Comparison of ENCODE assay signal across 8 mouse cellular contexts in genomic region chr6:90360024-90360781, GRCm38 (mm10). TPM values are rescaled to one million over a fixed set of nuclear protein-coding genes. Genes with fewer than 3 reads are reported as not detected.
DNase-seq lines count a peak whose midpoint lies in the region; ATAC-seq lines count a peak whose summit lies in the region.

No protein-coding gene starts in this region.

- H3K27me3 ChIP-seq in lung, embryonic 16.5 days (ENCODE audit: control insufficient read depth, insufficient read depth, low read depth, low read length), result no peaks in the 10 kb centered on the region

- peaks cover 15% of the 10 kb centered on the region for H3K4me1 ChIP-seq in lung, embryonic 16.5 days (replicated peaks; ENCODE audit: control insufficient read depth, insufficient read depth, low read length)

- intact Hi-C loops in gastrocnemius, postnatal 14 days (cut with DNase I; ENCODE audit: low total_unique reads), result no loop called here

- H3K4me2 ChIP-seq in lung, embryonic 16.5 days (ENCODE audit: low read depth, low read length), result no peak overlapping the region

- H3K4me3 ChIP-seq in lung, embryonic 16.5 days (ENCODE audit: low read length), result no peak overlapping the region

- ATAC-seq in lung, embryonic 16.5 days (ENCODE audit: low read depth), result peak; percentile 67
- no peak for ATAC-seq in frontal cortex, adult (ENCODE audit: low TSS enrichment)

- H3K9ac ChIP-seq in lung, embryonic 16.5 days (ENCODE audit: low read length), result no peak overlapping the region

- no peak overlapping the region for H3K27ac ChIP-seq in lung, embryonic 16.5 days (ENCODE audit: low read length)

- H3K9me3 ChIP-seq in lung, embryonic 16.5 days (ENCODE audit: control insufficient read depth, low read length), result no peaks in the 10 kb centered on the region

- H3K36me3 ChIP-seq in lung, embryonic 16.5 days (ENCODE audit: control insufficient read depth, insufficient read depth, low read length), result no peaks in the 10 kb centered on the region

- DNase-seq in layer of hippocampus, postnatal 10 days (ENCODE audit: low spot score in 2 of 2), result peak; percentile 30 to 47
- DNase-seq in layer of hippocampus, postnatal 25 days (ENCODE audit: extremely low spot score in 1 of 2, low spot score in 1 of 2), result no peak
- DNase-seq in adrenal gland, postnatal 36 days, result peak; percentile 72 to 82
- peak; percentile 62 for DNase-seq in gastrocnemius, postnatal 14 days
- peak; percentile 74 for DNase-seq in kidney, adult 11 months
- peak; percentile 48 for DNase-seq in testis, postnatal 14 days (ENCODE audit: low spot score)

- whole genome bisulfite sequencing in lung, embryonic 16.5 days, result 27% methylated on average over 7 of the region's 7 CpGs

RNA-seq across cellular contexts. Expression of gene Zxdc, which starts 9.1 kb away (rescaled TPM):
- 10 to 100 TPM; 25.5 to 26.4 TPM for total RNA-seq in layer of hippocampus, postnatal 10 days (2021)
- total RNA-seq in layer of hippocampus, postnatal 25 days (2021), result 10 to 100 TPM; 28.5 to 31.5 TPM
- total RNA-seq in adrenal gland, postnatal 36 days (2021), result 10 to 100 TPM; 25.1 to 33.2 TPM
- 10 to 100 TPM; 12.0 to 13.6 TPM for total RNA-seq in gastrocnemius, postnatal 14 days (2021)
- polyA plus RNA-seq in lung, embryonic 16.5 days (2015; fragmentation: Nextera tagmentation; extraction: Ambion mirVana), result 5.4 and 6.3 TPM in 2 replicates

RNA-seq across cellular contexts. Expression of gene Uroc1, which starts 27.1 kb away (rescaled TPM):
- total RNA-seq in layer of hippocampus, postnatal 10 days (2021), result under 1 TPM in 1 of 2 experiments, not detected in 1; 0.13 TPM
- total RNA-seq in layer of hippocampus, postnatal 25 days (2021), result not detected
- total RNA-seq in adrenal gland, postnatal 36 days (2021), result under 1 TPM; 0.20 to 0.53 TPM
- not detected for total RNA-seq in gastrocnemius, postnatal 14 days (2021)
- 0.05 and 0.48 TPM in 2 replicates for polyA plus RNA-seq in lung, embryonic 16.5 days (2015; fragmentation: Nextera tagmentation; extraction: Ambion mirVana)

RNA-seq across cellular contexts. Expression of gene Chst13, which starts 35.2 kb away (rescaled TPM):
- under 1 TPM in 1 of 2 experiments, not detected in 1; 0.20 TPM for total RNA-seq in layer of hippocampus, postnatal 10 days (2021)
- total RNA-seq in layer of hippocampus, postnatal 25 days (2021), result not detected
- under 1 TPM in 1 of 2 experiments, not detected in 1; 0.17 TPM for total RNA-seq in adrenal gland, postnatal 36 days (2021)
- total RNA-seq in gastrocnemius, postnatal 14 days (2021), result under 1 TPM; 0.44 to 0.82 TPM
- 0.20 and 0.54 TPM in 2 replicates for polyA plus RNA-seq in lung, embryonic 16.5 days (2015; fragmentation: Nextera tagmentation; extraction: Ambion mirVana)

RNA-seq across cellular contexts. Expression of gene BC048671, which starts 59.2 kb away (rescaled TPM):
- total RNA-seq in layer of hippocampus, postnatal 10 days (2021), result not detected
- not detected for total RNA-seq in layer of hippocampus, postnatal 25 days (2021)
- total RNA-seq in adrenal gland, postnatal 36 days (2021), result not detected
- not detected for total RNA-seq in gastrocnemius, postnatal 14 days (2021)
- not detected in 2 replicates for polyA plus RNA-seq in lung, embryonic 16.5 days (2015; fragmentation: Nextera tagmentation; extraction: Ambion mirVana)

Comparison
In these comparisons a context has a peak if more than half of its experiments do, and no peak if none do; other contexts are left out.
1. DNase-seq: peak in layer of hippocampus, postnatal 10 days (2 of 2), adrenal gland, postnatal 36 days (2 of 2), gastrocnemius, postnatal 14 days (single experiment), kidney, adult 11 months (single experiment) and testis, postnatal 14 days (single experiment); none in layer of hippocampus, postnatal 25 days (0 of 2).